Mouse (Mus musculus) brown adipose tissue, adult 24 weeks (tissue): Measurements from ENCODE around the gene Gm42417. TPM values are rescaled to one million over a fixed set of nuclear protein-coding genes. Genes with fewer than 3 reads are reported as not detected.

Source experiments
- H3K27ac ChIP-seq: fragments of 200-500 bp; replicated peaks from 2 replicates; pipeline ENCODE4 v1.5.1; 2012; ENCODE audit warnings: low read depth, mild to moderate bottlenecking, low read length
- H3K4me1 ChIP-seq: fragments of 200-500 bp; 2 replicates; pipeline ENCODE4 v1.6.1; 2012; ENCODE audit warnings: low read length, mixed read lengths; ENCODE audit not compliant: control insufficient read depth, insufficient read depth, insufficient read length
- H3K4me3 ChIP-seq: fragments of 200-500 bp; 2 replicates; pipeline ENCODE4 v1.5.1; 2012; ENCODE audit warnings: low read depth, mild to moderate bottlenecking, low read length, moderate library complexity; ENCODE audit not compliant: insufficient read depth
- polyA plus RNA-seq: library from polyadenylated mRNA; stranded (reverse); fragments of >200 nt; gene quantifications from 2 replicates; pipeline ENCODE4 v1.2.4, GENCODE M21; 2012; ENCODE audit not compliant: missing spikeins, insufficient read depth, insufficient read length

The Gm42417 gene
- 4.1 and 7.8 TPM in 2 replicates for polyA plus RNA-seq

DNA sequence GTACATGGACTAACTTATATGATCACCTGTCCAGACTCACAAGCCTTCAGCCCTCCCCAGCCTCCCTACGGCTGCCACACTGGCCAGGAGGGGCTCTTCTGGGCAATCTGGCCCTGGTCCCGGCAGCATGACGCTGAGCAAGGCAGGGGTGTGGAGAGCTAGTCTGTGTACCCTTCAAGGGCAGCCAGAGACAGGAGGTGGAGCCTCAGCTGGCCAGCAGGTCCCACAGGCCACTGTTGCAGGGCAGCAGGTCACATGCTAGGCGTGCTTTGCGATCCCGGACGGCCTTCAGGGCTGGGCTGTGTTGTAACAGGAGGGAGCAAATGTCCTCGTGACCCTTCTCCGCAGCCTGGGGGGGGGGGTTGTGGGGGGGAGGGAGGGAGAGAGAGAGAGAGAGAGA, at the start of gene Gm42417:
Gene Gm42417 (minus strand): TSS at position 244 of the 400 bp plus-strand sequence.
- H3K27ac ChIP-seq = peak within 1 kb of the TSS; percentile 96
- H3K4me1 ChIP-seq = peaks cover 17% of the 10 kb centered on the region
- no peak within 1 kb of the TSS for H3K4me3 ChIP-seq

DNA sequence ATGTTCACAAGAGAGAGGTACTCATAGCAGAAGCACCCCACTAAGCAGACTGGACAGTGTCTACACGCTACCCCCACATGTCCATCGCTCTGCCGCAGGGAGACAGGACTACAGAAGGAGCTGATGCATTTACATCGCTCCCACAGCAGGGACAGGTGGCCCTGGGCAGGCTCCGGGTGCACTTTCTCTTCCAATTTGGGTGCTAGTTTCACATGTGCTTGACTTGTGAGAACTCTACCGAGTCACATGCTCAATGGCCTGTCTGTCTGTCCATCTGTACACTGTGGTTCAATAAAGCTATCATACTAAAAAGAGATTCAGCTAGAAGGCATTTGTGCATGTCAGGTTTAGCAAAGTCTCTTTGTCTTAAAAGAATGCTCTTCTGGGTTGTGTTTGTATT, 48.6 kb upstream of the Gm42417 start:
- peak overlapping the region; percentile 90 for H3K27ac ChIP-seq
- peaks cover 16% of the 10 kb centered on the region for H3K4me1 ChIP-seq
- H3K4me3 ChIP-seq = no peak overlapping the region

- Histone ChIP-seq H3K4me3 (no peak overlapping the region), H3K27ac (no peak overlapping the region), H3K4me1 (peaks cover 28% of the 10 kb centered on the region)
Measured at GRCm38 (mm10) chr1:36586288-36586687, 47.1 kb upstream of the Gm42417 start.

DNA sequence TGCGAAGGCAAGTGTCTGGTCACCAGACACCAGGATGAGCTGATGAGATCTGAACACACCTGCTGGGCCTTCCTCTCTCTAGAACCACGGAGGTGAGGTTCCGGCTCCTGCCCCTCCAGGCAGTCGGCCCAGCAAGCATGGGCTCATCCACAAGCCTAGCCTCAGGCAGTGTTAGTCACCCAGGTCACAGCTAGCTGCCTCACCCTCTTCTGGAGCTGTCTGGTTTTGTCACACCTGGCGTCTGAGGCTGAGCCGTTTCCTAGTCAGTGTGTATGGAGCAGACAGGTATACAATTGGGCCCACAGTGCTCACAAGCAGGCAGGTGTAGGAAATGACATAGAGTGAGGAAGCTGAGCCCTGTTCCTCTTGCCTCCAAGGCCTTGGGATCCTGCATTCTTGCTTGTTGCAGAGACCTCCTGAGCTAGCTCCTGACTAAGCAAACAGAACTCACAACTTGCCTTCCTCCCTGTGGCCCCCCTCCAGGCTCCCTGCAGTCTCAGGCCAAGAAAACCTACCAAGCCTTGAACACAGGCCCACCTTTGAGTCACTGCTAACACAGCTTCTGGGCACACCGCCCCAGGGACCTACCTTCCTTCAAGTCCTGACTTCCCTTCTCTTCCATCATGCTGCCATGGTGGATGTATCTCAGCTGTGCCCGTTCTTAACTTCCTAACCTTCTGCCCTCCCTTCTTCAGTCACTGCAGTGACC, 44.3 kb upstream of the Gm42417 start:
- H3K4me3 ChIP-seq = no peak overlapping the region
- H3K27ac ChIP-seq = no peak overlapping the region
- peaks cover 29% of the 10 kb centered on the region for H3K4me1 ChIP-seq

- H3K4me3 ChIP-seq = no peak overlapping the region
- H3K4me1 ChIP-seq = peaks cover 31% of the 10 kb centered on the region
- peak overlapping the region; percentile 28; the same call in 1 of the 2 replicates for H3K27ac ChIP-seq
Measured at GRCm38 (mm10) chr1:36582211-36582610, 43.0 kb upstream of the Gm42417 start.

- Histone ChIP-seq H3K27ac (peak overlapping the region; percentile 82), H3K4me3 (no peak overlapping the region), H3K4me1 (peaks cover 35% of the 10 kb centered on the region)
Measured at GRCm38 (mm10) chr1:36581260-36581659, 42.0 kb upstream of the Gm42417 start.

DNA sequence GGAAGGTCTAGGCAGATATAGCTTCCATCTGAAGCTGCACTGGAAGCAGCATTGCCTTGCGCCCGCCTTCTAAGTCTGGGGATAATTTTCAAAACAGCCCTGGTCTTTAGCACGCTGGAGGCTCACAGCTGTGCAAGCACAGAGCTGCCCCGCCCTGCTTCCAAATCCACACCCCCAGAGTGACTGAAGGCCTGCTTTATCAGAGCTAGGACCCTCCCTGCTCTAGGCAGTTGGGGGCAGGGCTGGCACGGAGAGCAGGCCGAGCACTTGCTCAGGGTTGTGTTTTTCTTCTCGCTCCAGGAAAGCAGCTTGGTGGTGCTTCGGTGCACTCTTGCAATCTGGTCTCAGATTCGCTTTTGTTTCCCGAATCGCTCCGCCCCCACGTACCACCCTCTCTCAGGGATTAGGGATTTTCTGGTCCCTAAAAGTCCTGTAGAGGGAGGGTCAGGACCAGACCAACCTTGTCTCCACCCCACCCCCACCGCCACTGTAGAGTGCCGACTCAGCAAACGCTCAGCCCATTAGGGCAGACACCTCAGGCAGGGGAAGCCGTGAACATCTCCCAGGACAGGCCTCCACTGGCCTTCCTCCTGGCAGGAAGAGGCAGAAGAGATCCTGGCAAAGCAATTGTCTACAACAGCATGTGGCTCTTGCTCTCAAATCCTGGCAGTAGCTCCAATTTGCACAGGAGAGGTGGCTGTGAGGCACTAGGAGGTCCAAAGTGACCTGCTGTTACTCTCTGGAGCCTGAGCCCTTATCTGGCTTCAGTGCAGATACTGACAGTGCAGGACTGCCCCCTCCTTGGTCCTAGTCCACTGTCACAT, 41.4 kb upstream of the Gm42417 start:
- H3K27ac ChIP-seq = peak overlapping the region; percentile 82
- peaks cover 35% of the 10 kb centered on the region for H3K4me1 ChIP-seq
- peak overlapping the region; percentile 43 for H3K4me3 ChIP-seq

GRCm38 (mm10) chr1:36579974-36580383, 40.8 kb upstream of the Gm42417 start:
- peak overlapping the region; percentile 82 for H3K27ac ChIP-seq
- peak overlapping the region; percentile 43; the same call in 1 of the 2 replicates for H3K4me3 ChIP-seq
- peaks cover 37% of the 10 kb centered on the region for H3K4me1 ChIP-seq

GRCm38 (mm10) chr1:36576991-36577675, 37.9 kb upstream of the Gm42417 start:
- H3K4me3 ChIP-seq = no peak overlapping the region
- H3K4me1 ChIP-seq = peaks cover 45% of the 10 kb centered on the region
- no peak overlapping the region for H3K27ac ChIP-seq

- no peak overlapping the region for H3K4me3 ChIP-seq
- no peak overlapping the region for H3K27ac ChIP-seq
- H3K4me1 ChIP-seq = peaks cover 44% of the 10 kb centered on the region
Measured at GRCm38 (mm10) chr1:36575347-36575746, 36.1 kb upstream of the Gm42417 start.

DNA sequence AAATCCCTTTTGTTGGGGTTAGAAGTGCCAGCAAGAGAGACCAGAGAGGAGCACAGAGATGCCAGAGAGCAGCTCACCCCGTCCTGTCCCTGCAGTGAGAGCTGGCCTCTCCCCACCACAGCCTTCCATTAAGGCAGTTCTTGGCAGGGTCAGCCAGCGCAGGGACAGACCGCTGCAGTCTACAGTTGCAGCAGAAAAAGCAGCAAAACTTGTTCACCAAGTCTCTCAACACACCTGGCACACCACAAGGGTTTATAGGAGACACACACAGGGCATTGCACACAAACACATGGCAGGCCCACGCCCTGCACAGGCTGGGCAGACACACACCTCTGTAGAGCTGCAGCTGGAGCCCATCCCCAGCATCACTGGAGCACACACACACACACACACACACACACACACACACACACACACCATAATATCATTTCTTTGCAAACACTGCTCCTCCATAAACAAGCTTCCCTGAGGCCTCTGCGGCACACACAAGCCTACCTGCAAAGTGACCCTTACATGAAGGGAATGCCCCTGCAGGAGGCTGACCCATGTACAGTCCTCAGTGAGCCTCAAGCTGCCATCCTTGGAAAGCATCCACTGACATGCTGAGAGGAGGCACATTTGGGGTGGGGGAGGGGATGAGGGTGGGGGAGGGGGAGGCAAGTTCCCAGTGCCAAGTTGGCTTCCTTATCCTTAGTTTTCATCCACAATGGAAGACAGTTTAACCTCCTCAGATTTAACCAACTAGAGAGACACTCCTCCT, 35.1 kb upstream of the Gm42417 start:
- H3K27ac ChIP-seq = no peak overlapping the region
- H3K4me3 ChIP-seq = no peak overlapping the region
- peaks cover 45% of the 10 kb centered on the region for H3K4me1 ChIP-seq

- H3K4me1 ChIP-seq = peaks cover 54% of the 10 kb centered on the region
- H3K27ac ChIP-seq = no peak overlapping the region
- no peak overlapping the region for H3K4me3 ChIP-seq
Measured at GRCm38 (mm10) chr1:36573524-36573923, 34.3 kb upstream of the Gm42417 start.

- Histone ChIP-seq H3K4me3 (no peak overlapping the region), H3K27ac (peak overlapping the region; percentile 76; the same call in 1 of the 2 replicates), H3K4me1 (peaks cover 51% of the 10 kb centered on the region)
Measured at GRCm38 (mm10) chr1:36572709-36573108, 33.5 kb upstream of the Gm42417 start.

DNA sequence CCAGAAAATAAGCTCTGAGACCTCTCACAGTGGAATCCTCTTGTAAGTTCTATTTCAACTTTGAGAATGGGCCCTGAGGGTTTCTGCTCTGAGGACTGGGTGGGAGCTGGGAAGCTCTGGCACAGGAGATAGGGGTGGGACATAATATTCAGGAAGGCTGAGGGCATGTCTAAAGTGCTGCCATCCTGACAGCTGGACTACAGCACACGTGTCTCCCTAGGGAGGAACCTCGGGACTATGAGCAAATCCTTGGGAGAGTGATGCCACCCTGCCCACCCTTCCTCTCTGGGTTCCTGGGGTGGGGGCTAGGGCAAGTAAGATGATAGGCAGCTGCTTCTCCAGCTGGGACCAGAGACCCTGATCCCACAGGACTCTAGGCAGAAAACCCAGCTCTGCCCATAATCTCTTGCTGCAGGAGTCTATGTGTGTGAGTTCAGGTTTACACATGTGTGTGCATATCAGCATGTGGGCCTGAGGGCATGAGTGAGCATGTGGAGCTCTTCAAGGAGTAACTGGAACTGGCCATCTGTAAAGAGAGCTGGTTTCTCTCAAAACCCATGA, 33.0 kb upstream of the Gm42417 start:
- Histone ChIP-seq H3K27ac (peak overlapping the region; percentile 76), H3K4me3 (no peak overlapping the region), H3K4me1 (peaks cover 51% of the 10 kb centered on the region)
